Mouse (Mus musculus) neural tube, embryonic 13.5 days (tissue): ENCODE data around the gene Slc35b2. TPM values are rescaled to one million over a fixed set of nuclear protein-coding genes. Genes with fewer than 3 reads are reported as not detected.
A peak's percentile ranks its signal among the peaks of the same experiment; 100 is the strongest.

Experiments
- ATAC-seq: fragments of 200-750 bp; cut with Nextera tagmentation; 2 replicates; pipeline ENCODE4 v1.8.0; 2017; ENCODE audit warnings: low read depth, mild to moderate bottlenecking, moderate TSS enrichment, moderate library complexity
- H3K27ac ChIP-seq: fragments of 300-500 bp; sonication (generic); replicated peaks from 2 replicates; pipeline ENCODE4 v1.5.1; 2015; ENCODE audit warnings: moderate library complexity, mild to moderate bottlenecking, inconsistent platforms
- H3K27me3 ChIP-seq: fragments of 300-500 bp; sonication (generic); 2 replicates; pipeline ENCODE4 v1.6.1; 2015; ENCODE audit warnings: mild to moderate bottlenecking, inconsistent platforms
- H3K36me3 ChIP-seq: fragments of 300-500 bp; sonication (generic); 2 replicates; pipeline ENCODE4 v1.6.1; 2015; ENCODE audit warnings: mild to moderate bottlenecking, inconsistent platforms
- H3K4me1 ChIP-seq: fragments of 300-500 bp; sonication (generic); replicated peaks from 2 replicates; pipeline ENCODE4 v1.6.1; 2015; ENCODE audit warnings: inconsistent platforms
- H3K4me2 ChIP-seq: fragments of 300-500 bp; sonication (generic); 2 replicates; pipeline ENCODE4 v1.6.1; 2015; ENCODE audit warnings: inconsistent platforms, mild to moderate bottlenecking, moderate library complexity
- H3K4me3 ChIP-seq: fragments of 300-500 bp; sonication (generic); 2 replicates; pipeline ENCODE4 v1.5.1; 2015; ENCODE audit warnings: mild to moderate bottlenecking, inconsistent platforms
- H3K9ac ChIP-seq: fragments of 300-500 bp; sonication (generic); 2 replicates; pipeline ENCODE4 v1.6.1; 2015; ENCODE audit warnings: moderate library complexity, mild to moderate bottlenecking, inconsistent platforms
- H3K9me3 ChIP-seq: fragments of 300-500 bp; sonication (generic); 2 replicates; pipeline ENCODE4 v1.6.1; 2016; ENCODE audit warnings: inconsistent platforms
- WGBS: fragments of 180-500 bp; shearing (Covaris S2); methylation state at CpG from one replicate; pipeline ENCODE4 v1.1.7; 2015; 5-methylcytosine and 5-hydroxymethylcytosine counted together
- polyA plus RNA-seq: library from polyadenylated mRNA; unstranded; fragments of >200 nt; fragmentation: Nextera tagmentation; extraction: Ambion mirVana; gene quantifications from 2 replicates; pipeline ENCODE4 v1.2.1, GENCODE M21; 2015

Slc35b2 gene
- polyA plus RNA-seq, 1 experiment from 2014 or later, result 84.2 TPM

- Histone ChIP-seq H3K4me3 (no peak overlapping the region), H3K36me3 (peaks cover 67% of the 10 kb centered on the region), H3K4me2 (no peak overlapping the region), H3K9me3 (no peaks in the 10 kb centered on the region), H3K27me3 (no peaks in the 10 kb centered on the region), H3K4me1 (peaks cover 76% of the 10 kb centered on the region), H3K9ac (no peak overlapping the region), H3K27ac (no peak overlapping the region)
- ATAC-seq, result no peak
- WGBS, result 88% methylated on average over 12 of the region's 12 CpGs
Measured at GRCm38 (mm10) chr17:45568990-45569389, 5.3 kb downstream of the Slc35b2 start.

DNA sequence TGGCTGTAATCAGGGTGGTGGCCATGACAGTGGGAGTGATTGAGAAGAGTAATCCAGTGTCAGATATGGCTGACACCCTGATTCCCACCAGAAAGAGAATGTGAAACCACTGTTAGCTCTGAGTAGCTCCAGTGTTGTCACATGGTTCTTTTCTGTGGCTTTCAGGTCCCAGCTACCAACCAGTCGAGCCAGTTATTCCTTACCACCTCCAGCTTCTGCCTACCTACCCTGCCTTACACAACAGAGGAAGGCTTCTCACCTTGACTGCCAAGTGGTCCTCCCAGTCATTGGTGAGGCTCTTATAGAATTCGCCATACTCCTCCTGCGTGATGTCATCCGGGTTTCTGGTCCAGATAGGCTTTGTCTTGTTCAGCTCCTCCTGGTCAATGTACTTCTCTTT is 6.3 kb downstream of the Slc35b2 start:
- Histone ChIP-seq H3K27me3 (no peaks in the 10 kb centered on the region), H3K4me2 (no peak overlapping the region), H3K27ac (no peak overlapping the region), H3K36me3 (peaks cover 67% of the 10 kb centered on the region), H3K4me1 (peaks cover 77% of the 10 kb centered on the region), H3K4me3 (no peak overlapping the region), H3K9me3 (no peaks in the 10 kb centered on the region), H3K9ac (no peak overlapping the region)
- 84% methylated on average over 4 of the region's 4 CpGs for WGBS
- ATAC-seq, result no peak

DNA sequence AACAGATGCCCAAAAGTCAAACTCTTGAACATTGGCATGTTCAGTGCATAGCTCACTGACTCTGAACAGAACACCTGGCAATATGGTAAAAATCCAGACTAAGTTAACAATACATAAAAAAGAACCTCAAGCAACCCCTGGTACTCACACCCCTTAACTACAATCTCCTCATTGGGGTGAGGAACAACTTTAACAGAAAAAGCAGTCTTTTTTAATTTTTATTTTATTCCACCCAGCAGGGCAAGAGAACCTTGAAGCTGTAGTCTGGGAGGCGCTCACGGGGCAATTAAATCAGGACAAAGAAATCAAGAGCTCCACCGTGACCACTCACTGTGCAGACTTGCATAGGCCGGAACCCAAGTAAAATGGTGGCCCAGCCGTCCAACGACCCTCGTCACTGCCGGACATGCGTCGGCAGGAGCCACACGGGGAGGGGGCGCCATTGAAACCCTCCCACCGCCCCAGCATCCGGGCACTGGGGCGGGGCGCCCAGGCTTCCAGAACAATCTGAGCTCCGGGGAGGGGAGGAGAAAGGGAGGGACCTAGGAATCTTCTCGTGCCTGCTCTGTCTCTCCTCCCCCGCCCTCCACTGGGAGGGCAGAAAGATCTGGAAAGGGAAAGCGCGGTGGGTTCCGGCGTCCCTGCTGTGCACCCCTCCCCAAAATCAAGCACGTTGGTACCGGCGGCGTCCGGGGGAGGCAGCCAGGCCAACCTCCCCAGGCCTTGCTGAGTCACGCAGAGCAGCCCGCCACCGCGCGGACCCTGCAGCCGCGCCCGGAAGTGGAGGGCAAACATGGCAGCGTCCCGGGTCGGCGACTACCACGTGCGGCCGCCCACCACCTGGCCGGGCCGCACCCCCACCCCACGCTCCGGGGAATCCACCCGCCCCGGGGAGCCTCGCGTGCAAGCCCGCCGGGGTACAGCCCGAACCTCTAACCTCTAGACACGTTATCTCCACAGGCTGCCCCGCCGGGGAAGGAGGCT is 8.7 kb downstream of the Slc35b2 start:
- no peaks in the 10 kb centered on the region for H3K9me3 ChIP-seq
- peaks cover 59% of the 10 kb centered on the region for H3K4me1 ChIP-seq

DNA sequence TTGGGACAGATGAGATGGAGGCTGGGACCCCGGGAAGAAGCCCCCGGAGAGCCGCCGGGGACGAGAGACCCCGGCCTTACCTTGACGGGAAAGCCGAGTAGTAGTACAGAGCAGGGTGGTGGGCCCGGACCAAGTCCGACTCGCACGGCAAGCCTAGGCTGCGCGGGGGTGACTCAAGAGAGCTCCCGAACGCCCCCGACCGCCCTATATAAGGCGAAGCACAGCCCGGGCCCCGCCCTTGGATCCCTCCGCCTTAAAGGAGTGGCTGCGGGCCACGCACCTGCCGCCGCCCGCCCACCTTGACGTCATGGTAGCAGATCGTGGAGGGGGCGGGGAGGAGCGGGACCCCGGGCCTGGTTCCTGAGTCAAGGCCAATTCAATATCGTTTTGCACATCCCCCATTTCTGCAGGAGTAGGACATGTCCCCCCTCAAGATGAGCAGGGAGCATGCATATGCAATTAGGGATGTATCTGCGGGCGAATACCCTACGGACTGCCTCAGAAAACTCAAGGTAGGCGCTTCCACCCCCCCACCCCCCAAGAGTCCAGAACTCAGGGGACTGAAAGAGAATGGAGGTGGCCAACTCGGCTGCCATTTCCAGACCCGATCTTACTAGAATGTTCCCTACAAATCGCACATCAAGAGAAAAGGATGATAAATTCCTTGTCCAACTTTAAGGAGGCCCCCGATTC is 9.6 kb downstream of the Slc35b2 start, which contains the start of gene Hsp90ab1:
Hsp90ab1 (minus strand) TSS at position 185 of the 693 bp plus-strand sequence.
- under 1% methylated on average over 41 of the region's 41 CpGs for WGBS
- H3K4me1 ChIP-seq, result peaks cover 52% of the 10 kb centered on the region
- no peaks in the 10 kb centered on the region for H3K27me3 ChIP-seq
- H3K27ac ChIP-seq, result peak within 1 kb of the TSS; percentile 99
- peaks cover 35% of the 10 kb centered on the region for H3K36me3 ChIP-seq
- peak within 1 kb of the TSS; percentile 100 for H3K4me3 ChIP-seq
- peak within 1 kb of the TSS; percentile 81 for H3K4me2 ChIP-seq
- H3K9ac ChIP-seq, result peak within 1 kb of the TSS; percentile 100
- H3K9me3 ChIP-seq, result no peaks in the 10 kb centered on the region
- ATAC-seq, result peak; percentile 86

More for the DNA sequence above, 8.7 kb downstream of the Slc35b2 start:
- Histone ChIP-seq H3K27ac (peak overlapping the region; percentile 99), H3K4me3 (peak overlapping the region; percentile 100), H3K27me3 (no peaks in the 10 kb centered on the region), H3K9ac (peak overlapping the region; percentile 100), H3K4me2 (peak overlapping the region; percentile 81), H3K36me3 (peaks cover 44% of the 10 kb centered on the region)
- ATAC-seq, result peak; percentile 59
- WGBS, result under 1% methylated on average over 54 of the region's 57 CpGs

DNA sequence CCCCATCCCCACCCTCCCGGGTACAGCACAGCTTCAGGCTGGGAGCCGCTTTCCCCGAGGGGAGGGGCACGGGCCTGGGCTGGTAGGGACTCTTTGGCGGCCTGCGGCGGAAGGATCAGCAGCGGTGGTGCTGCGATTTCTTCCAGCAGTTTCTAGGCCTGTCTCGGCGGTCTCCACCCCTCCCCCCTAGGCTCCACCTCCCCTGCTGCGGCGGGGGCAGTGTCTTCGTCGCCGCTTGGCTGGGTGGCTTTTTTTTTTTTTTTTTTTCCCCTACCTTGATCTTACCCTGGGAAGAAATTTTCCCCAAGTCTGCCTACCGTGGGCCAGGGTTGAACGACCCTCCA is 10.1 kb downstream of the Slc35b2 start:
- H3K4me1 ChIP-seq, result peaks cover 47% of the 10 kb centered on the region
- peak overlapping the region; percentile 81 for H3K4me2 ChIP-seq
- ATAC-seq, result peak; percentile 72
- no peaks in the 10 kb centered on the region for H3K9me3 ChIP-seq
- peak overlapping the region; percentile 100 for H3K4me3 ChIP-seq
- peaks cover 30% of the 10 kb centered on the region for H3K36me3 ChIP-seq
- peak overlapping the region; percentile 100 for H3K9ac ChIP-seq
- WGBS, result 1% methylated on average over 16 of the region's 18 CpGs
- peak overlapping the region; percentile 99 for H3K27ac ChIP-seq
- no peaks in the 10 kb centered on the region for H3K27me3 ChIP-seq

GRCm38 (mm10) chr17:45574129-45574761 is 10.6 kb downstream of the Slc35b2 start:
- peak overlapping the region; percentile 100 for H3K4me3 ChIP-seq
- H3K4me1 ChIP-seq, result peaks cover 42% of the 10 kb centered on the region
- ATAC-seq, result peak; percentile 62
- peaks cover 25% of the 10 kb centered on the region for H3K36me3 ChIP-seq
- WGBS, result 3% methylated on average over 17 of the region's 17 CpGs
- H3K4me2 ChIP-seq, result peak overlapping the region; percentile 81
- H3K9ac ChIP-seq, result peak overlapping the region; percentile 100
- H3K27me3 ChIP-seq, result no peaks in the 10 kb centered on the region
- no peaks in the 10 kb centered on the region for H3K9me3 ChIP-seq
- peak overlapping the region; percentile 99 for H3K27ac ChIP-seq

GRCm38 (mm10) chr17:45575123-45575897 is 11.6 kb downstream of the Slc35b2 start:
- H3K9me3 ChIP-seq, result no peaks in the 10 kb centered on the region
- peak overlapping the region; percentile 81 for H3K4me2 ChIP-seq
- peak overlapping the region; percentile 100 for H3K9ac ChIP-seq
- H3K4me3 ChIP-seq, result peak overlapping the region; percentile 100; the same call in 1 of the 2 replicates
- ATAC-seq, result no peak
- H3K4me1 ChIP-seq, result peaks cover 31% of the 10 kb centered on the region
- no peaks in the 10 kb centered on the region for H3K27me3 ChIP-seq
- 93% methylated on average over 8 of the region's 8 CpGs for WGBS
- peaks cover 15% of the 10 kb centered on the region for H3K36me3 ChIP-seq
- peak overlapping the region; percentile 99 for H3K27ac ChIP-seq

DNA sequence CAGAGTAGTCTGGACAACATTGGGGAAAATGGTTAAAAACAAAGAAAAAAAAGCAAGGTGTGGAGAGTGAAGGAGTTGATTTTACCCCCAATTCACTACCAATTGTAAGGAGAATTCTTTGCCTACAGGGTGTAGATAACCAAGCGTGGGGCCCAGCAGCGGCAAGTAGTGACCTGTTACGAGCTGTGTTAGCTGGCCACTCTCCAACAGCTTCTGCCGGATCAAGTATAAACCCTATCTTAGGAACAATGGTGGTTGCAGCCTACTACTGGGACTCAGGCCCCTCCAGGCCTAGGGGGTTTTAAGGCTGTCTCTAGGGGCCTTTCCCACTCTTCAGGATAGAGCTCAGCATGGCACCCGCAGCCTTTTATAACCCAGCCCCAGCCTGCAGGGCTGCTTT is 14.6 kb downstream of the Slc35b2 start:
- H3K27ac ChIP-seq, result no peak overlapping the region; the same call in 1 of the 2 replicates
- ATAC-seq, result no peak
- H3K36me3 ChIP-seq, result no peaks in the 10 kb centered on the region
- WGBS, result 52% methylated on average over 5 of the region's 5 CpGs
- peaks cover 22% of the 10 kb centered on the region for H3K4me1 ChIP-seq
- H3K4me2 ChIP-seq, result no peak overlapping the region
- no peak overlapping the region for H3K9ac ChIP-seq
- no peaks in the 10 kb centered on the region for H3K27me3 ChIP-seq
- H3K4me3 ChIP-seq, result no peak overlapping the region
- H3K9me3 ChIP-seq, result no peaks in the 10 kb centered on the region

GRCm38 (mm10) chr17:45578843-45579242 is 15.2 kb downstream of the Slc35b2 start:
- Histone ChIP-seq H3K27me3 (no peaks in the 10 kb centered on the region), H3K4me3 (no peak overlapping the region), H3K9ac (no peak overlapping the region), H3K9me3 (no peaks in the 10 kb centered on the region), H3K36me3 (no peaks in the 10 kb centered on the region), H3K4me1 (peaks cover 22% of the 10 kb centered on the region), H3K27ac (no peak overlapping the region), H3K4me2 (no peak overlapping the region)
- 71% methylated on average over 7 of the region's 7 CpGs for WGBS
- no peak for ATAC-seq

- ATAC-seq, result no peak
- Histone ChIP-seq H3K4me1 (peaks cover 24% of the 10 kb centered on the region), H3K4me3 (no peak overlapping the region), H3K27me3 (no peaks in the 10 kb centered on the region), H3K36me3 (no peaks in the 10 kb centered on the region), H3K9ac (no peak overlapping the region), H3K4me2 (no peak overlapping the region), H3K27ac (no peak overlapping the region), H3K9me3 (no peaks in the 10 kb centered on the region)
- 88% methylated on average over 4 of the region's 4 CpGs for WGBS
Measured at GRCm38 (mm10) chr17:45579554-45579953, 15.9 kb downstream of the Slc35b2 start.

GRCm38 (mm10) chr17:45580958-45581477 is 17.3 kb downstream of the Slc35b2 start:
- Histone ChIP-seq H3K27me3 (no peaks in the 10 kb centered on the region), H3K36me3 (no peaks in the 10 kb centered on the region), H3K9ac (peak overlapping the region; percentile 31; the same call in 1 of the 2 replicates), H3K4me1 (peaks cover 25% of the 10 kb centered on the region), H3K4me3 (no peak overlapping the region), H3K4me2 (no peak overlapping the region), H3K27ac (peak overlapping the region; percentile 66), H3K9me3 (no peaks in the 10 kb centered on the region)
- 0 out of 2 replicates have a peak, but pooled peaks have one; percentile 12 for ATAC-seq
- 44% methylated on average over 12 of the region's 12 CpGs for WGBS
